Mouse (Mus musculus) megakaryocyte, embryonic 14.5 days (primary cell): Measurements from ENCODE around the gene Rnf217.

Source experiments
- FLI1 ChIP-seq: IDR thresholded peaks from 2 replicates; pipeline ENCODE4 v1.6.1; 2012; ENCODE audit warnings: low read length, inconsistent platforms, mixed read lengths
- GATA1 ChIP-seq: IDR thresholded peaks from 3 replicates; pipeline ENCODE4 v1.6.1; 2012; ENCODE audit warnings: mixed read lengths, low read length, inconsistent platforms, borderline replicate concordance

GRCm38 (mm10) chr10:31597886-31598285 is 11.1 kb downstream of the Rnf217 start:
- no peak for TF ChIP-seq GATA1
- no peak for TF ChIP-seq FLI1
